Mouse (Mus musculus) adrenal gland, adult (tissue): ENCODE results near the gene Mfsd11.

ENCODE experiments used
- DNase-seq, 2 experiments: peaks; one replicate each; pipeline ENCODE4 v3.0.0; 2022 to 2023; ENCODE audit warnings: low spot score in 1 of 2; ENCODE audit not compliant: inconsistent age in 2 of 2

The Mfsd11 gene

DNA sequence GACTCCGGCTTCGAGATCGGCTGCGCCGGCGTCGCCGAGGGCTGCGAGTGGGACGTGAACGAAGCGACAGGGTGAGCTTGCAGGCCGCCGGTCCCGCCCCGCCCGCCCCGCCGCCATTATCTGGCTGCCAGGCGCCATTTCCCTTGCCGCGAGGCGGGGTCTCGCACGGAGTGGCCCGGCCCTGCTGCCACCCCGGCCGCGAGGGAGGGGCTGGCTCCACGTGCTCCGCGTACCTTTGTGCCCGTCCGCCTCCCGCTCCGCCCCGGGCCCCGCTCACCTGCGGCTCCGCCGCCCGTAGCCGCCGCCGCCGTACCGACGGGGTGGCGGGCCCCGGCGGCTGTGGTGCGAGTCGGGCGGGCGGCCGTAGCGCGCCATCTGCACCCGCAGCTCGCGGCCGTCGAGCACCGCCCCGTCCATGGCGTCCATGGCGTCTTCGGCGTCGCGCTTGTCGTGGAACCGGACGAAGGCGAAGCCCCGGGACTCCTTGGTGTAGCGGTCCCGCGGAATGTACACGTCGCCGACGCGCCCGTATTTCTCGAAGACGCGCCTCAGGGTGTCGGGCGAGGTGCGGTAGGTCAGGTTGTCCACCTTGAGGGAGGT lies at the start of gene Mfsd11:
Gene Mfsd11 (plus strand): TSS at position 150 of the 600 bp plus-strand sequence.
- DNase-seq, result peak; percentile 89 to 94

DNA sequence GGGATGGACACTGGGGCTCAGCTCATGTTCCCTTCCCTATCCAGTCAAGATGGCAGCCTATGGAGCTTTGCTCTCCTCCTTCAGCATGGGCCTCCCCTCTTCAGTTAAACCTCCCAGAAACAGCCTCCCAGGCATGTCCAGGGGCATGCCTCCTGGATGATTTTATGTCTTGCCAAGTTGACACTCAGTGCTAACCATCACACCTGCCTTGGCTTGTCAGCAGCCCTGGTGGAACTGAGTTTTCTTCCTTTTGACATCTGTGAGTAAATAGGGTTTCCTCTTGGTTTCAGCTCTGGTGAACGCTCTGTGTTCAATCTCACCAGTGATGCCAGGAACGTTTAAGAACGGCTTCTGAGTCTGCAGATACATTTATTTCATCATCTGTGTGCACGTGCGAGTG lies 49.5 kb upstream of the Mfsd11 start:
- no peak for DNase-seq

DNA sequence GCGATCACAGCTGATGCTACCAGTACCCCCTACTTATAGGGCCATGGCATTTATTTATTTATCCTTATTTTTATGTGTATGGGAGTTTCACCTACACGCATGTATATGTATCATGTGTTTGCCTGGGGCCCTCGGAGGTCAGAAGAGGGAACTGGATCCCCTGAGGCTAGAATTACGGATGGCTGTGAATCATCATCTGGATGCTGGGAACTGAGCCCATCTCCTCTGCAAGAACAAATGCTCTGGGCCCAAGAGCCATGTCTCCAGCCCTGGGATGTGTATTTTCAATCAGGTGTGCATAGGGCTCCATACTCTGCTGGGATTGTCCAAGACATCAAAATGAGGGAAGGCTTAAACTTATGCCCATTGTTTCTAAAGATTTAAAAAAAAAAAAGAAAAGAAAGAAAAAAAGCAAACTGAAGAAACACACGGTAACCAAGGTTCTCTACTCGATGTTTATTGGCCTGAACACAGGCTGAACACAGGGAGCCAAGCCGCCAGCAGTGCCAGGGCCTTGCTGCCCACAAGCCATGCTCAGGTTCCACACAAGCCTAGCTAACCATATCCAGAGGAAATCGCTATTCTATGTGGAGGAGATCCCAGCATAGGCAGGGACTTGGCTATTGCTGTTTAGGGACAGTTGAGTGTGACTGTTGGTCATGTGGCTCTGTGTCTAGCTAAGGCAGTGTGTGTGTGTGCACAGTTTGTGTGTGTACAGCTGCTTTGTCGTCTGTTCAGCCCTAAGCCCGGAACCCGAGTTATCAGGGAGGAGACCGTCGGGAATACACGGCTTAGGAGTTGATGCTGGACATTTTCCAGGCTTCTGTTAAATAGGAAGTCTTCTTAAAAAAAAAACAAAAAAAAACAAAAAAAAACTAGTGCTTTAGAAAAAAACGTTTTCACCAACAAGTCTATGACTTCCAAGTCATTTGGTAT lies 45.8 kb upstream of the Mfsd11 start:
- peak in 1 of 2 experiments; percentile 41 for DNase-seq

DNA sequence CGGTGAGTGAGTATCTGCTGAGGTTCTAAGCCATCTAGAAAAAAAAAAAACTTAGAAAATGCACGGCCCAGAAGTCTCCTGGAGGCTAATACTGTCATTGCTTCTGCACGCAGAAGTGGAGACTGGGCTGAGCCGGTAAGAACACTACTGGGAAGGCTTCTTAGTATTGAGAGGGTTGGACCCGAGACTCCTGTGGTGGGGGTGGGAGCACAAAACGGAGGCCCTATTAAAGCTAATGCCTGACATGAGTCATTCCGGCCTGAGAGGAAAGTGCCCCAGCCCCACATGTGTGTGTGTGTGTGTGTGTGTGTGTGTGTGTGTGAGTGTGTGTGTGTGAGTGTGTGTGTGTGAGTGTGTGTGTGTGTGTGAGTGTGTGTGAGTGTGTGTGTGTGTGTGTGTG lies 45.1 kb upstream of the Mfsd11 start:
- DNase-seq, result peak in 1 of 2 experiments; percentile 48

DNA sequence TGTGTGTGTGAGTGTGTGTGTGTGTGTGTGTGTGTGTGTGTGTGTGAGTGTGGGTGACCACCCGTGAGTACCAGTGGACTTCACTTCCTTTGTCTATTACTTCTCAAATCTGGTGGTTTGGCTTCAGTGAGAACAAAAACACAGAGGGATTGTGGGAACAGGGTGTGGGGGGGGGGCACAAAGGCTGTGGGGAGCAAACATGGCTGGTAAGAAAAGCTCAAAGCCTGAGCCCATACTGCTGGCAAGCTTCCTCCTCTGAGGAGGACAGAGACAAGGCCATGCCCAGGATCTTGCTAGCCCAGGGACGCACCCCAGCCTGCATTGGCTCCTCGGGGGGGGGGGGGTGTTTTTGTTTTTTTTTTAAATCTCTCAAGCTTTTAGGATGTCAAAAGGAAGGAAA lies 44.7 kb upstream of the Mfsd11 start:
- peak; percentile 25 to 64 for DNase-seq

DNA sequence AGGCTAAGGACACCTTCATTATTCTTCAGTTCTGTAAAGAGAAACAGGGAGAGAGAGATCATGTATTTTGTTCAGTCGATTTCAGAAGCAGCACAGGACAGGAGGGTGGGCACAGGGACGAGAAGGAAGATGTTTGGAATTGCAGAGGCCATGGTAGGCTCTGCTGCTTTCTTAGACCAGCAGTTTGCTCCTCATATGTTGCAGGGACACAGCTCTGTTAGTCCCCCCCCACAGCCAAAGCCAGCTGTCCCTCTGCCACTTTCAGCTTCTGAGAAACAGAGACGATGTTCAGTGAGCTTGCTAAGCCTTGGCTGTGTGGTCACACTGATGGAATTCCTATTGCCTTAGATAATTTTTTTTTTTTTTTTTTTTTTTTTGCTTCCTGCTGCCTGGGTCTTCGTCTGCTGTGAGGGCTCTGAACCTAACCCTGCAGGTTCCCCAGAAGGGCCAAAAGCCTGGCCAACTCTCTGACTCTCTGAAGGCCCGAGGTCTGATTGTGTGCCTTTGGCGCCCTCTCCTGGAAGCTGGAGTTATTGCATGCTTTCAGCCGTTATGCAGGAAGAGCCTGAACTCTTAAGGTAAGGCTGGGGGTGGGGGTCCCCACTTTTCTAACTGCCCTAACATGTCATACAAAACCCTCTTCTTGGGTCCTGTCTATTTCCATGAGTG lies 44.2 kb upstream of the Mfsd11 start:
- DNase-seq, result peak; percentile 88 to 95

DNA sequence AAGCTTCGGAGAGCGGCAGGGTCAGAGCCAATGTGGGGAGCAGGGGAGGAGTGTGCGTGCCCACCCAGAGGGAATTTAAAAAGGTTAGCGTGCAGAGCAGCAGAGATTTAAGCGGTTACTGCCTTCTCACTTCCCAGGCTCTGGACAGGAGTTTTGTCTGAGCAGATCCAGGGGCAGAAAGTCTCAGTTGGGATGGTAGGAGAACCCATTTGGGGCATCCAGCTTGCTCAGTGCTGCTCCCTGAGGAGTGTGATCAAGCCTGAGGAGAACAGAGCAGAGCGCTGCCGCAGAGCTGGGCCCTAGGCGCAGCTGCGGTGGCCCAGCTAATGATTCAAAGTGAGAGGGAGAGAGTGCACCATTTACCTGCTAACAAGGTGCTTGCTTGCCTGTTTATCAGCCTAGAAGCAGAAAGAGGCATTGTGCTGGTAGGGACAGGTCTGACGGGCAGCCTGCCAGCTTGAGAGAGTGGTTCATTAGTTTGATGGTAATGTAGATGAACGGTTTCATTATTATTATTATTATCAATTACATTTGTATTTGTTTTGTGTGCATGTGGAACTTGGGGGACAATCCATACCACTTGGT lies 43.3 kb upstream of the Mfsd11 start:
- DNase-seq, result no peak

DNA sequence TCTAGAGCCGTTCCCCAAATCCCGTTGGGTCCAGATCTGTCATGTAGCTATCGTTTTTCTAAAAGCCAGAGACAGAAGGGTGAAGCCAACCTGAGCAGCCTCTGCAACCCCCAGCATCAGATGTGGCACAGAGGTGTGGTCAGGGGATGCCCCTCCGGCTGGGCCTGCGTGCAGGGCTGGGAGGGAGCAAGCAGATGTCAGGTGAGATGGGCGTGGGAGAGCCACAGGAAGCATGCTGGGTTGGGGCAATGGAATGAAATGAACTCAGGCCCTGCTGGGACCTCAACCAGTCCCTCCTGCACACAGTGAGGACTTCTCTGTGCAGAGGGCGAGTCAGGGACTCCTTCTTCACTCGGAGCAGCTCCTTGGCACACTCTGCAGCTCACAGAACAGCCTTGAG lies 42.7 kb upstream of the Mfsd11 start:
- peak in 1 of 2 experiments; percentile 26 for DNase-seq

DNA sequence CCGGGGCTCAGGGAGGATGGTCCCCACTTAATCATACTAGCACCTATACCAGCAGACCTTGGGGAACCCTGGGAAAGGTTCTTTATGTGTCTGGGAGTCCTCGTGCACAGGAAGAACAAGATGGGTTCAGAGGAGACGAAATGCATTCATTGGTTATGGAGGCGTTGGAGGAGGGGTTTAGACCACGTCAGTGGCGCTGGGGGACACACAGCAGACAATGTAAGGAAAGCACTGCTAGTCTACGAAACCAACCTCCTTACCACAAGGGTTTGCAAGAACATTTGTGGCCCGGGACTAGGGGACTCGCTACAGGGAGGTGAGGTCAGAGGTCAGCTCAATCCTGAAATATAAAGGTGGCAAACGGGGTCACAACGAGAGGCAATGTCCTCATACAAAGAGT lies 41.7 kb upstream of the Mfsd11 start:
- no peak for DNase-seq

DNA sequence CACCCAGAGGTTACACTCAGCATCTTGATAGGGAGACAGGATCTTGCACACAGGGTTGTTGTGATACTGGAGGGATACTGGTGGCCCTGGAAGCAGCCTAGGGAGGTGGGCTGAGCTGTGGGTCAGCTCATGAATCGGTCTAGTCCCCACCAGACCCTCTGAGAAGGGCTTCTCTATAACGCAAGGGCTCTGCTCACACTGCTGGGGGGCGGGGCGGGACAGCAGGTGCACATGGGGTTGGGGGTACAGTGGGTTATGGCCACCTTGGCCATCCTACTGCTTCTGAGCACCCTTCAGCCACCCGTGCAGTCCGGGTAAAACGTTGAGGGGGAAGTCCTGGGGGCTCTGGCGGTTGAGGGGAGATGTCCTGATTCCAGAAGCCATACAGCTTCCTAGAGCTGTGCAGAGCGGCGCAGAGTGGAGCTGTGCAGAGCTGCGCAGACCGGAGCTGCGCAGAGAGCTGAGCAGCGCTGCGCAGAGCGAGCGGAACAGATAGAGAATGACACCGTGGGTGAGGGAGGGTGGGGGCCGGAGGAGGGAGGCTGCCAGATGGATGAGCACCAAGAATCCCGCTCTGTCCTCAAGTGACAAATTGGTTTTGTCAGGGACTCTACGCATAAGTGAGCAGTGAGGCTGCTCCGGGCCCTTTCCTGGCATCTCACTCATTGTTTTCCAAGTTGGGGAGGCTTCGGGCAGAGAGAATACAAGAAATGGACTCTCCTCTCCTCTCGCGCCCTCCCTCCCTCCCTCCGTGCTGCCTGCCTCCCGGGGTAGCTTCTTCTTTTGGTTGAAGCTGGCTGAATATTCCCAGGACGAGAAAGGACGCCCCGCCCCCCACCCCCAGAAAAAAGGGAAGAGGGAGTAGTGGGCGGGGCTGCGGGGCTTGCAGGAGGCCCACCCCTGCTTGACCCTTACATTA lies 41.0 kb upstream of the Mfsd11 start:
- peak; percentile 80 to 87 for DNase-seq

DNA sequence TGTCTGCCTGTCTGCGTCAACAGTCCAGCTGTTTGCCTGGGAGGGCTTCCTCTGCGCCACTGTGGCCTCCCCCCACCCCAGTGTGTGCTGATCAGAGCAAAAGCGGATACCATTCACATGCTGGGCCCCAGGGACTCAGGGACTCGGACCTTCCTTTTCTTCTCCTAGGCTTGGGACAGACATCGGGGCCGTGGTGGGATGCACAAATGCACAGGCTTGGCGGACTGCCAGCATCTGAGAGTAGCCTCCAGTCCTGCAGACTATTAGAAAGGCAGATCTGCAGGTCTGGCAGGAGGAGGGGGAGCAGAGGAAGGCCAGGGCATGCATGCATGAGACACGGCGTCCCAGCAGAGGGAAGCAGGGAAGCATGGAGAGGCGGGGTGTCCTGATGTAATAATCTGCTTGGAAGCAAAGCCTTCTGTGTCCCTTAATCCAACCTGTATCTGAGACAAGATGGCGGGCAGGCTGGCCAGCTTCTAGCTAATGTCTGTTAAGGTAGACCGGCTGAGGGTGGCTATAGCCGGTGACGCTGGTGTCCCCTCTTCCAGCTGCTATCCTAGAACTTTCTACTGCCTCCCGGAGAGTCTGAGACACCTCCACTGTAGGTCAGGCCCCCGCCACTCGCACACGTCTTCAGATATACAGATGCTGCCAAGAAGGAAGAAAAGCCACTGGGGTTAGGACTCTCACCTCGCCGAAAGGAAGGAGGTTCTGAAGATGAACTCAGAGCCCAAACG lies 39.3 kb upstream of the Mfsd11 start:
- peak; percentile 34 to 50 for DNase-seq

DNA sequence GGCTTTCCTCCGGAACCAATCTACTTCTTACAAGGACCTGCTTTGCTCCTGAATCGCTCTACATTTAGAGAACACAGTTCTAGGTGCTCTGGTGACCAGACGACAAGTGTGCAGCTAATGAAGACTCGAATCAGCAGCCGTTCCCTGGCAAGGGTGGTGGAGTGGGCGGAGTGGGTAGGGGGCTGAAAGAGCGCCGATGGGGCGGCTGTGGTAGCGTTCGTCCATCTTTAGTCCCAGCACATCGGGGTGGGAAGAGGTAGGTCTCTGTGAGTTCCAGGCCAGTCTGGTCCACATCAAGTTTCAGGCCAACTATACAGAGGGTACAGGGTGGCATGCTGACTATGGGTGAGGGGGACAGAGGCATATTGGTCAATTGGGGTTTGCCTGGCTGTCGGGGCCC lies 38.6 kb upstream of the Mfsd11 start:
- no peak for DNase-seq

DNA sequence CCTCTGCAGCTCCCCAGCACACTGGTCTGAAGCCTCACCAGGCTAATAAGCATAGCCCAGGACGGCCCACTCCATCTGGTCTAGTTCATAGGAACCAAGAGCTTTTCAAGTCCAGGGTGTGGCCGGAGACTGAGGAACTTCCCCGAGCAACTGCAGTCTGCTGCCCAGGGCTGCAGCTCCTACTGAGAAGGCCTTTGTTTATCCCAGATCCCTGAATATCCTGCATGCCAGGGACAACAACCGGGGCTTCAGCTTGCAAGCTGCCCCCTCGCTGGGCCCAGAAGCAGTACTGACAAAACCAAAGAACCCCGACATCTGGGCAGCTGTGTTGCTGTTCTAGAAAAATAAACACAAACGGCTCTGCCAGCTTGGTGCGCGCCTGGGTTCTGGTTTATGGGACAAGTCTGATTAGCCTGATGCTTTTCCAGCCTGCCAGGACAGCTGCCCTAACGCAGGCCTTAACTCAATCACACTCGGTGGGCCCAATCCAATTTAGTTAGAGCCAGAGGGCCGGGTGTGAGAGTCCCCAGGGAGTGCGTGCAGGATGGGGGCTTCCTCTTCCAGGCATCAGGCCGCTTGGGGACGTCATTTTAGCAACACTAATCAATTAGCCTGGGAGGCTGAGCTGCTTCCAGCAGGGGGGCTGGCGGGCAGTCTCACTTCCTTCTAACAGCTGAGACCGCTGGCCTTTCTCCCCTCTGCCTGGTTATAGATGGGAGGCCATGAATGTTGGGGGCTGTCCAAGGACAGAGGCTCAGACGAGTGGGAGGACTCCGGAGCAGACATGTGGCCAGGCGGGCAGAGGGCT lies 38.0 kb upstream of the Mfsd11 start:
- DNase-seq, result peak; percentile 62 to 71

DNA sequence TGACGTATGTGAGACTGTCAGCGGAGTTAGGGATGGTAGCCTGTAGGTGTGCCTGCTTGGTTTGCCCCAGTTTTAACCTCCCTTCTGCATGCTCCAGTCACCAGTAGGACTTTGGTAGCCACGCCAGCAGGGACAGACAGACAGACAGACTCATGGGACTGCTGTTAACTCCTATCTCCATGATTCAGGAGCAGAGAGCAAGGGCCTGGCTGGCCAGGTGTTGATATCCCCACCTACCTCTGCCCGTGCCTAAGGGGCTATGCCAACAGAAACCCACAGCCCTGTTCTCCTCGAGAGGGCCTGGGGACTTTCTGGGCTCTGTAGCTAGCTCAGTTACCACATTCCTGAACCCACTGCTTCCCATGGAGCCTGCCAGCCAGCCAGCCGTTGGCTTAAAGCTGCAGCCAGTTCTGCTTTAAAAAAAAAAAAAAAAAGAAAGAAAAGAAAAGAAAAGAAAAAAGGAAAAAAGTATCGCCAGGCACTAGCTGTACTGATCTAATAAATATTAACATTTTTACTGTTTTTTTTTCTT lies 37.3 kb upstream of the Mfsd11 start:
- no peak for DNase-seq

DNA sequence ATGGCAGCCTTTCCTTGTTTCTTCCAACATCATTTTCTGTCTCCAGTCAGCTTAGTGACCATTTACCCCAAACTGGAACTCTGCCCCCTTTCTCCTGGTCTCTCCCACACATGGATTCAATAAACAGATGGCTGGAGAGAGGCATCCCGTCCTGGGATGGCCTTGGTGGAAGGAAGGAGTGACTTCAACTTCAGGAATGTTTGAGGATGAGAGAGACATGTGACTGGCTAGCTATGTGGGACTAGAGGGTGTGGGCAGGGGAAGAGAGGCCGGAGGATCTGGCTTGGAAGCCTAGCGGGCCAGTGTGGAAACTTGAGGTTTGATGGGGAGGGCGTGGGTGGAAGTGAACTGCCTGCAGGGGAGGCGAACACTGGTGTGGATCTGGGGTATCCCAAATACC lies 35.5 kb upstream of the Mfsd11 start:
- peak; percentile 77 to 79 for DNase-seq

DNA sequence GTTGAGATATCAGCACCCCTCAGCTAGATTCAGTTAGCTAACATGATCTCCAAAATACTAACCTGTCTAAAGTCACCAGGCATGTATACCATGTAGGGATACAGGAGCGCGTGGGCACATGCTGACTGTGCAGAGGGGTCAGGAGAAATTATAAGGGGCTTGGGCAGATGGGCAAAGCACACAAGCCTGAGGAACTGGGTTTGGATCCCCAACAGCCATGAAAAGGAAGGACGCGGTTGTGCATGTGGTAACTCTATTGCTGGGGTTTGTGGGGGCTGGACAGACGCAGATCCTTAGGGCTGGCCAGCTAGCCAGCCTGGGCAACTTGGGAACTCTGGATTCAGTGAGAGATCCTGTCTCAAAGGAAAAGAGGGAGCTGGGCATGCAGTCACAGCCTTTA lies 34.7 kb upstream of the Mfsd11 start:
- no peak for DNase-seq

DNA sequence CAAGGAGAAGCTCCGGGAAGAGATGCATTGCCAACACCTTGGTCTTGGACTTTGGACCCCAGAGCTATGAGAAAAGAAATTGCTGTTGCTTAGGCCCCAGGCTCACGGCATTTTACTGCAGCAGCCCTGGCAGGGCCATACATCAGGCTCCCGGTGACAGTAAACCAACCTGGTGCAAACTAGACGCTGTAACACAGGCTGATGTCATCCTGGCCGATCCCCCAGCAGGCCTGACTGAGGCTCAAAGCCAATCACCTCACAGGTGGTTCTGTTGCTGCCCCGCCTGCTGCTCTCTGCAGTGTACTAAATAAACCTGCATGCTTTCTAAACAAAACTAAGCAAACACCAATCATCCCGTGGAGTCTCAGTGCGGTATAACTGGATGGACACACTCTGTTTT lies 33.5 kb upstream of the Mfsd11 start:
- peak in 1 of 2 experiments; percentile 38 for DNase-seq

DNA sequence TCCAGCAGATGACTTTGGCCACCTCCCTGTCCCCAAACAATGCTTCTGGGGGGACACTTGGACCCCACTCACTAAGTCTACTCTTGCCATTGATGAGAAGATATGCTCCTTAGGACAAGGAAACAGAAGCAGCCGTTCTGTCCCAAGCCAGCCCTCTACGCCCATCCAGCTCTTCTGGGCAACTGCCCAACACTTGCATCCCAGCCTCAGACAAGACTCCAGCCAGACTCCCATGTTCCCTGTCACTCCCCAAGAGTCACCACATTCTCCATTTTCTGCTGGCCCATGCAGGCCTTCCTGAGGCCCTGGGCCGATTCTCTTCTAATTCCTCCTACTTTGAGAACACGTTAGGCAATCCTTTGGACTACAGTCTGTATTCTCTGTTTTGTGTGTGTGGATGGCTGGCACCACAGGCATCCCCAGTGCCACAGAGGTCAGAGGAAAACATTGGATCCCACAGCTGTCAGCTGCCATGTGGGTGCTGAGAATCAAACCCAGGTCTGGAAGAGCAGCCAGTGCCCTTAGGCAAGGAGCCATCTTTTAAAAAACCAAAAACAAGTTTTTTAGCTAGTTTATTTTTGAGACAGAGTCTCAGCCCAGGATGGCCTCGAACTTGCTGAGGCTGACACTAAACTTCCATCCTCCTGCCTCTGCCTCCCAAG lies 32.2 kb upstream of the Mfsd11 start:
- no peak for DNase-seq
